Mouse (Mus musculus) gastrocnemius, adult 2 months (tissue): ENCODE data around the gene Hlf. TPM values are rescaled to one million over a fixed set of nuclear protein-coding genes. Genes with fewer than 3 reads are reported as not detected.

Experiments used
- DNase-seq: peaks from one replicate; pipeline ENCODE4 v3.0.0; 2022
- H3K27ac ChIP-seq: fragments of 200-600 bp; 2 replicates; pipeline ENCODE4 v1.8.1; 2022; ENCODE audit warnings: mild to moderate bottlenecking
- H3K4me3 ChIP-seq: fragments of 200-600 bp; 2 replicates; pipeline ENCODE4 v1.8.1; 2022; ENCODE audit warnings: mild to moderate bottlenecking, moderate library complexity
- CTCF ChIP-seq: fragments of 200-600 bp; IDR thresholded peaks from 2 replicates; pipeline ENCODE4 v1.8.1; 2022; ENCODE audit warnings: antibody characterized with exemption, mild to moderate bottlenecking, moderate library complexity
- intact Hi-C: fragments of 180-260 bp; cut with DNase I; formaldehyde crosslinking; loops from one replicate; pipeline ENCODE4 v1.15.1; 2025
- total RNA-seq, 2 experiments: library from RNA; stranded (reverse); gene quantifications; 2 replicates each; pipeline ENCODE4 v1.2.3; 2021

The Hlf gene
- total RNA-seq, 2 experiments from 2014 or later = 3.7 to 8.3 TPM

- TF ChIP-seq CTCF = peak; percentile 88
- peak; percentile 49 for DNase-seq
- no peak overlapping the region for H3K27ac ChIP-seq
- intact Hi-C loops = loop anchor here (2.0 to 5.0 kb wide), 2 partner anchors 73 to 305 kb away; partner anchors contain the start of gene Hlf
- H3K4me3 ChIP-seq = no peak overlapping the region
Measured at GRCm38 (mm10) chr11:90317482-90317881, 73.2 kb downstream of the Hlf start.

GRCm38 (mm10) chr11:90314606-90315005 is 76.1 kb downstream of the Hlf start:
- intact Hi-C loops = loop anchor here (5.0 kb wide), 1 partner anchor 308 kb away; no protein-coding TSS in a partner anchor
- DNase-seq = no peak
- TF ChIP-seq CTCF = no peak
- Histone ChIP-seq H3K4me3 (no peak overlapping the region), H3K27ac (no peak overlapping the region)

GRCm38 (mm10) chr11:90306993-90307392 is 83.7 kb downstream of the Hlf start:
- Histone ChIP-seq H3K4me3 (no peak overlapping the region), H3K27ac (no peak overlapping the region)
- intact Hi-C loops = loop anchor here (5.0 kb wide), 2 partner anchors 125 to 310 kb away; no protein-coding TSS in a partner anchor
- TF ChIP-seq CTCF = peak; percentile 93
- peak; percentile 68 for DNase-seq

GRCm38 (mm10) chr11:90306067-90306466 is 84.6 kb downstream of the Hlf start:
- Histone ChIP-seq H3K4me3 (no peak overlapping the region), H3K27ac (no peak overlapping the region)
- no peak for DNase-seq
- intact Hi-C loops = loop anchor here (5.0 kb wide), 2 partner anchors 124 to 311 kb away; no protein-coding TSS in a partner anchor
- no peak for TF ChIP-seq CTCF

GRCm38 (mm10) chr11:90294622-90295021 is 96.1 kb downstream of the Hlf start:
- intact Hi-C loops = no loop called here
- no peak for TF ChIP-seq CTCF

GRCm38 (mm10) chr11:90292766-90293165 is 97.9 kb downstream of the Hlf start:
- DNase-seq = no peak
- H3K4me3 ChIP-seq = no peak overlapping the region
- intact Hi-C loops = no loop called here
- no peak for TF ChIP-seq CTCF
- H3K27ac ChIP-seq = no peak overlapping the region

More at GRCm38 (mm10) chr11:90294622-90295021, 96.1 kb downstream of the Hlf start:
- DNase-seq = no peak
- no peak overlapping the region for H3K4me3 ChIP-seq
- H3K27ac ChIP-seq = no peak overlapping the region

- no peak overlapping the region for H3K27ac ChIP-seq
- no peak for TF ChIP-seq CTCF
- H3K4me3 ChIP-seq = no peak overlapping the region
- intact Hi-C loops = no loop called here
- no peak for DNase-seq
Measured at GRCm38 (mm10) chr11:90291156-90291555, 99.5 kb downstream of the Hlf start.

GRCm38 (mm10) chr11:90286550-90287154 is 104.0 kb downstream of the Hlf start:
- intact Hi-C loops = no loop called here
- no peak for DNase-seq
- no peak overlapping the region for H3K27ac ChIP-seq
- no peak overlapping the region for H3K4me3 ChIP-seq
- no peak for TF ChIP-seq CTCF

Other genes starting within 250 kb of the Hlf start
- gene Gm45716, start 203.2 kb downstream of the Hlf start, total RNA-seq = 1 to 10 TPM; 1.2 to 2.7 TPM
- 1 to 10 TPM; 9.2 to 9.5 TPM for gene Mmd, start 141.4 kb downstream of the Hlf start, total RNA-seq
- gene Stxbp4, start 247.2 kb upstream of the Hlf start, total RNA-seq = 10 to 100 TPM; 14.8 to 16.8 TPM
- gene Cox11, start 247.3 kb upstream of the Hlf start, total RNA-seq = 10 to 100 TPM; 20.1 to 27.9 TPM